Mouse (Mus musculus) gastrocnemius, postnatal 36 days (tissue): ENCODE results near the gene Lnx1. TPM values are rescaled to one million over a fixed set of nuclear protein-coding genes. Genes with fewer than 3 reads are reported as not detected.

Source experiments
- DNase-seq, 2 experiments: peaks; one replicate each; pipeline ENCODE4 v3.0.0; 2022
- intact Hi-C: fragments of 180-260 bp; cut with DNase I; formaldehyde crosslinking; loops from one replicate; pipeline ENCODE4 v1.15.1; 2025
- total RNA-seq, 2 experiments: library from RNA; stranded (reverse); gene quantifications; 2 replicates each; pipeline ENCODE4 v1.2.3; 2021

The Lnx1 gene
- total RNA-seq, 2 experiments from 2014 or later, result 2.7 TPM

DNA sequence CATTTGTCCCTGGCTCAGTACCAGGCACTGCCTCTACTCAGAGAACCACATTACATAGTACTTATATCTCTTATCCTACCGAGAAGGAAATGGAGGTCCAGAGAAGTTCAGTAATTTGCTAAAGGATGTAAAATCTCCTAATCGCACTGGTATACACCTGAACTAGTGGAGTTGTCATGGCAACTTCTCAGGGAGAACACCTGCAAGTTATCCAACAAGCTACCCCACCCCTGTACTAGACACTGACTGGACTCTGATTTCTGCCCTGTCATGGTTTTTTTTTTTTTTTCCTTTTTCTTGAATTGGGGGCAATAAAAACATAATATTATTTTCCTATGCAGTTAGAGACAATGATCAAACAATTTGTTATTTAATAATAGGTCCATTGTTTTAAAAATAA, 1.8 kb downstream of the Lnx1 start:
- no peak for DNase-seq
- intact Hi-C loops, result no loop called here

- DNase-seq, result no peak
- intact Hi-C loops, result no loop called here
These were observed 3.0 kb downstream of the Lnx1 start for GRCm38 (mm10) chr5:74699673-74700072.

GRCm38 (mm10) chr5:74697534-74697933, 5.2 kb downstream of the Lnx1 start:
- intact Hi-C loops, result no loop called here

DNA sequence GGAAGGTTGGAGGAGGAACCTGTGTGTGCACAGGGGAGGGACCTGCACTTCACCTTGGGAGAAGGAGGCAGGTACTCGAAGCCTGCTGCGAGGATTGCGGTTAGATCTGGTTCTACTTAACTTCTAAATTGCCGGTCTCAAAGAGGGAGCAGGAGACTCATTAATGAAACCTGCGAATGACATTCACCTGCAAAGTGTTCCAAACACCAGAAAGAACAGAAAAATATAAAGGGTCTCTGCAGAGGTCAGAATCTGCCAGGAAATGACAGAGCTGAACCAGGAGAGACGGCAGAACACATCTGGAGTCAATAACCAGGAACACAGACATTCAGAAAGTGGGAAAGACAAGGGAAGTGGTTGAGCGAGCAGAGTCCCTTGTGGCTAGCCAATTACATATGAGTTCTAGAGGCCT, 8.3 kb downstream of the Lnx1 start:
- intact Hi-C loops, result no loop called here
- DNase-seq, result no peak

More at GRCm38 (mm10) chr5:74697534-74697933, 5.2 kb downstream of the Lnx1 start:
- no peak for DNase-seq

DNA sequence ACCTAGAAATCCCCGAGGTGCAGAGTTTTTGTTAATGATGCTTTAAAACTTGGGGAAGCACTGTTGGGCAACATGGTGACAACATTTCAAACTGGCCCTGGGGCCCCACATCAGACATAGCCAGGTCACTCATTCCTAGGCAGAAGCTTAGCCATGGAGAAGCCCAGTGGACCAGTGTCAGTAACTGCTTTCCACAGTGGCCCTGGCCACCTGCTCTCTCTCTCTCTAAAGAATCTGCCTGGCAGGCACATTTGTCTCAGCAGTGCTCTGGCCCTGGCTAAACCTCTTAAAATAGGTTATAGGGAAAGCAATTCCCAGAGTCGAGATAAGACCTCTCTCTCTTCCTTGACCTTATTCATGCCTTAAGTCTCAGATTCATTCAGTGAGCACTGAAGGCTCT, 8.9 kb downstream of the Lnx1 start:
- intact Hi-C loops, result no loop called here
- DNase-seq, result peak in 1 of 2 experiments; percentile 35

- intact Hi-C loops, result no loop called here
These were observed 10.2 kb downstream of the Lnx1 start for GRCm38 (mm10) chr5:74692411-74693090.

DNA sequence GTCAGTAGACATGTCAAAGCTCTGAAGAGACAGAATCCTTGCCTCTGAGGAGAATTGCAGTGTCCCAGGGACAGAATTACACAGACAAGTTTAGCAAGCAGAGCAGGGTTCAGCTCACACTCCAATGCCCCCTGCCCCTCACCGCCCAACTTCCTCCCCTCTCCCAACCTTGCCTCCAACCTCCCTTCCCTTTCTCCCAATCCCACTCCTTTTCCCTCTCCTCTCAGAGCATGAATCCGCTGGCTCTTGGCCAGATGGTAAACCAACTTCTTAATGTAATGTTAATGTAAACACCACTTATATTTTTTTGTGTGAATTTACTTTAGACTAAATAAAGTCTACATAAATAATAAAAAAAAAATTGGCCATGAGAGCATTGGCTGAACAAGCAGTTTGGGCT, 13.9 kb downstream of the Lnx1 start:
- intact Hi-C loops, result no loop called here
- no peak for DNase-seq

More at GRCm38 (mm10) chr5:74692411-74693090, 10.2 kb downstream of the Lnx1 start:
- no peak for DNase-seq

DNA sequence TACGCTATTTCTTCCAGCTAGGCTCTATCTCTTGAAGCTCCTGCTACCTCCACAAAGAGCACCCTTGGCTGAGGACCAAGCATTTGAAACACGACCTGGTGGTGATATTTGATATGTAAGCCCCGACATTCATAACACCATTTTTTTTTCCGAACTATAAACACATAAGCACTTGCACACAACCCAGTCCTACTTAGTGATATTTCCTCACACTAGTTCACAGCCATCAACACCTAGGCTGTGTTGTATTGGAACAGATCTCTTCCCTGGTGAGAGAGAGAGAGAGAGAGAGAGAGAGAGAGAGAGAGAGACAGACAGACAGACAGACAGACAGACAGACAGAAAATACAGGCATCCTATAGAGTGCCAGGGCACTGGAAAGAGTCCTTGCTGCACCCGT, 17.8 kb downstream of the Lnx1 start:
- intact Hi-C loops, result no loop called here
- no peak for DNase-seq

- DNase-seq, result no peak
- intact Hi-C loops, result no loop called here
These were observed 18.9 kb downstream of the Lnx1 start for GRCm38 (mm10) chr5:74683832-74684231.

GRCm38 (mm10) chr5:74682735-74683134, 20.0 kb downstream of the Lnx1 start:
- DNase-seq, result no peak
- intact Hi-C loops, result no loop called here

- intact Hi-C loops, result no loop called here
- peak in 1 of 2 experiments; percentile 43 for DNase-seq
These were observed 23.1 kb downstream of the Lnx1 start for GRCm38 (mm10) chr5:74679631-74680030.

DNA sequence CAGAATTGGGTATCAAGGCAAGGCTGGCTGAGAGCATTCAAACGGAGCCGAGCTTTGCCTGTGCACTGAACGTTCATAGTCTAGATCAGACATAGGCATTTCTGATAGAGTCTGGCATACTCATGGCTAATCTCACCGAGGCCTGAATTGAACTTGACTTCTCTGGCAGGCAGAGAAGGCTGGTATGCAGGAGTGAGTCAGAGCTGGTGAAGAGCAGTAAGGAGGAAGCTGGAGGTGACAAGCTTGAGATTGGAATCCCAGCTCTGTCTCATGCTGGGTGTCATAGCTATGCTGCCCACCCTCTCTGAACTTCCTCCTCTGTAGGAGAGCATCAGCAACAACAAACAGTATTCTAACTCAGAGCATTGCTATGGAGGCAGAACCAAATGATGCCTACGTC, 24.0 kb downstream of the Lnx1 start:
- intact Hi-C loops, result no loop called here
- DNase-seq, result no peak

DNA sequence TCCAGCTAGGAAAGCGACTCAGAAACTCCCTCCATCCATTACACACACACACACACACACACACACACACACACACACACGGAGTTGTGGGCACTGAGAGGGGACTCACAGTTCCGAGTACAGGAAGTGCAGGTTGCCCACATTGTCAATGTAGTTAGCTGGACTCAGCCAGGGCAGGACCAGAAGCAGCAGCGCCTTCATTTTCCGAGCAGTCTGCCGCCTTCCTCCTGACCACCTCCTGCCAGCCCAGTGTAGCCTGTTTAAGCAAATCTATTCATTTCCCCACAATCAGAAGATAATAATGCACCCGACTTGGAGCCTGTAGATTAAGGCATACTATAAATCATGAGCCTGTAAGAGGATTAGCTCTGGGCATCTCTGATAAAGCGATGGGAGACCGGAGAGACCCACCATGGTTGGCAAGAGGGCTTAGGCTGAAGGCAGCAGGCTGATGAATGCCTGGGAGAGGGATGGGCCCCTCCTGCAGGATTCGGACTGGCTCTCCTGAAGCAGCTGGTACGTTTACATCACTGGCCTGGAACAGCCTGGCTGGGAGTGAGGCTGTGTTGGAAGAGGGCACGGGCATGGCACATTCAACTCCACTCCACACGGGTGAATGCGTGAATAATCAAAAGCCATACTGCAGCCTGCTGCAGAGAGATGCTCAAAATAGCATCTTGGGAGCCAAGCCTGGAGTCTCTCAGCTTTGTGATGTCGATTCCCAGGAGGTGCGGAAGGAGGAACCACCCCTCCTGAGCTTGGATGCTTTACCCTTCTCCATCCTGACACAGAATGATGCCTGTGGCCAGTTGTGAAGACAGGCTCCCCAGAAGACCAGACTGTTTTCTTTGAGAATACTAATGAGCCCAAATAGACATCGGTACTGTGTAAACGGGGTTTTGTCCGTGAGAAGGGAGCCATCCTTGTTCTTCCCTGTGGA, 25.0 kb downstream of the Lnx1 start:
- intact Hi-C loops, result no loop called here
- DNase-seq, result no peak

DNA sequence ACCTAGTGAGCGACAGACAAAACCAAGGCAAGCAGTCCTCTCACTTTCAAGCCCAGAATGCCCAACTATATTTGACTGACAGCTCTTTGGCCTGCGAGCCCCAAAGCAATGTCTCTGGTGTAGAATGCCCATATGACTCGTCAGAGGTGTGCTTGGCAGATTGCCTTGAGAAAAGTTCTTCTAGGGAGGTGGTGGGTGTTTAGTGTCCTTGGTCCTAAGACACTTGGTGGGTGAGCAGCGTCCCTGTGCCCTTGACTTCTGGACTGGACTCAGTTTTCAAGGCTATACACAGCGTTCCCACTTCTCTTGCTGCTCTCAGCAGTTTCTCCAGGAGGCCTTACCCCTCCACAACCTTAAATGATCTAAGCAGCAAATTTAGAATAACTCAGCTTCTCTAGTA, 30.2 kb downstream of the Lnx1 start:
- intact Hi-C loops, result no loop called here
- DNase-seq, result no peak

DNA sequence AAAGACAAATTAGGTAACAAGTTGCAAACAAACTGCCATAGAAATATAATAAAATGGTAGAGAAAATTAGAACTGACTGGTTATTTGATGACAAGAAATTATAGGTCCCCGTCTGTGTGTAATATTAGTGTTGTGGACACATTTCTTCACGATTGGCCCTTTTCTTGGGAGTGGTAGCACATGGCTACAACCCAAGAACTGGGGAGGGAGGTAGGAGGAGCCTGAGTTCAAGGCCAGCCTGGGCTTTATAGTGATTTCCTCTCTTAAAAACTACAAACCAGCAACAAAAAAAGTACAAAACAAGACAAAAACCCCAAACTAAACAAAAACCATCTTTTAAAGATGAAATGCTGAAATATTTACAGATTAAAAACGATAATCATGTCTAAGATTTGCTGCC, 31.8 kb downstream of the Lnx1 start:
- DNase-seq, result no peak
- intact Hi-C loops, result no loop called here

DNA sequence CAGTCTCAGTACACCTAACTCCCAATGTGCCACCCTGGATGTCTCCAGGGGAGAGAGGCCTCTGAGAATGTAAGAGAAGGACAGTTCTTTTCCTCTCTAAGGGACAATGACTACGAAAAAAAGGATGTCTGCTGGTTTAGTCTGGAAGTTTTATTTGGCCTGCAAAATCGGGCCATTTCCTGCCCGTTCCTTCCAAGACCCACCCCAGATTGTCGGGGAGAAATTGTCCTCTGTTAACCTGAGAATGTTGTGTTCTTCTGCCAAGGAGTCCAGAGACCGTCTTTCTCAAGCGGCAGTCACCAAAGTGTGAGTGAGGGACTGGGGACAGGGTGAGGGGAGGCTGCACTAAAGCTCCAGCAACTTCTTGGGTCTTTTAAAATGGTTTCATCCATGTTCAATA, 32.8 kb downstream of the Lnx1 start:
- intact Hi-C loops, result no loop called here
- peak in 1 of 2 experiments; percentile 15 for DNase-seq

DNA sequence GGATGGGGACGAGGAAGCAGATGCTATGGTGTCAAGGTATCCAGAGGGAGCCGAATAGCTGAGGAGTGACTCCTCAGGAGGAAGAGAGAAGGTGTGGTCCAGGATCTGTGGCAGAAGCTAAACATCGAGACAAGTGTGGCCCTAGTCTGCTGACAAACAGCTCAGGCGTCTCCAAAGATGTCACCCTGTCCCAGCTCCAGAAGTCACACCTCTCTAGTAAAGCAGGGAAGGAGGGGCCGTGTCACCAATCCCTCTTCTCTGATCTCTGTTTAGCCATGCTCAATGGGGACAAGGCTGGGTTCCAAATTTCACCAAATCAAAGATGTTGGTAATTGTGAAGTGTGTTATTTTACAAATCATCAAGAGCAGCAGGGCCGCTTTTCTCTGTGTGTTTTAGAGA, 33.8 kb downstream of the Lnx1 start:
- intact Hi-C loops, result no loop called here

GRCm38 (mm10) chr5:74662618-74663017, 40.1 kb downstream of the Lnx1 start:
- no peak for DNase-seq

More for the DNA sequence above, 33.8 kb downstream of the Lnx1 start:
- DNase-seq, result no peak

DNA sequence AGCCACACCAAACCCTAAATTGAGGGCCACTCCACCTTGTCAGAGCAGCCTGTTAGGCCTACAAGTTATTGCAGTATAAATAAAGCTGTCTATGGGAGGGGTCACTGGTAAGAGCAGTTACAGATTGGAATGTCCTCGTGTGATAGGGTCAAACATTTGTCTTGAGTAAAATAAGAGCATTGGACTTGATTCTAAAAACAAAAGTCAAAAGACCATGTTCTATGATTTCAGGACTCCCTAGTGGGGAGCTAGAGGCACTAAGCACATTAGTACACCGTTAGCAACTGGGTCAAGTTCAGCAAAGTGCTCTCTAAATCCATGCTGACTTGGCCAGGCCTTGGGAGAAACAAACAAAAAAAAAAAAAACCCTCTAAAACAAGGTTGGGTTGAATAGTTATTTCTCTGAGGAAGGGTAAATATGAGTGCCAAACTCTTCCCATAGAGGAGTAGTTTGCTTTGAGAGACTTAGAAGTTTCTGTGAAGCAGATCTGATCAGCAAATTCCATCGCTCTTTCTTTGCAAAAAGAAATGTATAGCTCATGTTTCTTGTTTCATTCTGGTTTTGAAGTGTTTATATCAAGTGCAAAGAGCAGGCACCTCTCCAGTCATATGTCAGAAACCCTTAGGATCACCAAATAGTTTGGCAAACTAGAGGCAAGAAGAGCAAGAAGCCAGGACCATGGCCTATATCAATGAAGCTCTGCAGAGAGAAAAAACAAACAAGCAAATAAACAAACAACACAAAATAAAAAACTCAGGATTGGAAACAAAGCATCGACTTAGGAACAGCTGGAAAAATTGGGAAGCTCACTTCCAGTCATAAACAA, 40.8 kb downstream of the Lnx1 start:
- DNase-seq, result no peak

More at GRCm38 (mm10) chr5:74662618-74663017, 40.1 kb downstream of the Lnx1 start:
- intact Hi-C loops, result no loop called here

GRCm38 (mm10) chr5:74659856-74660255, 42.9 kb downstream of the Lnx1 start:
- intact Hi-C loops, result no loop called here
- DNase-seq, result no peak

More for the DNA sequence above, 40.8 kb downstream of the Lnx1 start:
- intact Hi-C loops, result no loop called here

DNA sequence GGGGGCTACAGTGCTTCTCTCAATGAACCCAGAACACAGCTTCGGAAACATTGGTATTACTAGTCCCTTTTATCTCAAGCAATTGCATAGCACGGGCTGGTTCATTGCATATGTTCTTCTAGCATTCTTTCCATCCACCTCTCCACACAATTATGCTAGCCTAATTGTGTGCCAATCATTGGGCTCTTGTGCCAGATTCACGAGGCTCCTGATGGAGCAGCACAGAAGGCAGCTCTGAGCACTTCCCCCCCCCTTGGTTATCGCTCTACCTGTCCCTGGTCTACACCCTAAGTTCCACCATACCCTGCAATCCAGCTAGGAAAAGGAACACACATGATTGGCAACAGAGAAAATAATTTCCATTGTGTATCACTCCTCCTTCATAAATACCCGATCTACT, 43.4 kb downstream of the Lnx1 start:
- DNase-seq, result no peak
- intact Hi-C loops, result no loop called here
